Mouse (Mus musculus) C2C12 (cell line): Measurements from ENCODE around the gene Paqr6.

Experiments
- CEBPB ChIP-seq: IDR thresholded peaks from one replicate; pipeline ENCODE4 v1.6.1; 2011; ENCODE audit warnings: low read depth, mild to moderate bottlenecking, control low read depth, moderate library complexity
- CTCF ChIP-seq: IDR thresholded peaks from one replicate; pipeline ENCODE4 v1.5.1; 2011; ENCODE audit not compliant: control insufficient read depth, insufficient read depth, insufficient read length
- FOSL1 ChIP-seq: IDR thresholded peaks from one replicate; pipeline ENCODE4 v1.8.0; 2011; ENCODE audit warnings: mild to moderate bottlenecking, low read length; ENCODE audit not compliant: poor library complexity, insufficient read depth, severe bottlenecking
- MAX ChIP-seq: IDR thresholded peaks from one replicate; pipeline ENCODE4 v1.6.1; 2011; ENCODE audit warnings: mild to moderate bottlenecking, control low read depth
- MYOD1 ChIP-seq: IDR thresholded peaks from one replicate; pipeline ENCODE4 v1.6.1; 2011; ENCODE audit warnings: low read depth; ENCODE audit not compliant: control insufficient read depth, insufficient read length
- MYOG ChIP-seq: IDR thresholded peaks from one replicate; pipeline ENCODE4 v1.6.1; 2011; ENCODE audit not compliant: control insufficient read depth, insufficient read length; ENCODE audit errors: extremely low read depth
- USF1 ChIP-seq: IDR thresholded peaks from one replicate; pipeline ENCODE4 v1.6.1; 2011; ENCODE audit warnings: low read depth, mild to moderate bottlenecking, control low read depth, moderate library complexity

- TF ChIP-seq CTCF, result no peak
- no peak for TF ChIP-seq CEBPB
- TF ChIP-seq USF1, result no peak
- no peak for TF ChIP-seq FOSL1
- TF ChIP-seq MAX, result no peak
- TF ChIP-seq MYOG, result no peak
- TF ChIP-seq MYOD1, result no peak
These were observed 4.4 kb upstream of the Paqr6 start for GRCm38 (mm10) chr3:88359989-88360388.
